Mouse (Mus musculus) forebrain, embryonic 10.5 days (tissue): ENCODE data around the gene Phkg2. TPM values are rescaled to one million over a fixed set of nuclear protein-coding genes. Genes with fewer than 3 reads are reported as not detected.

Experiments used
- DNase-seq: peaks from one replicate; pipeline ENCODE4 v3.0.0-alpha.2; 2017; ENCODE audit warnings: low spot score; ENCODE audit errors: extremely low spot score
- H3K27ac ChIP-seq: fragments of 300-500 bp; sonication (generic); 2 replicates; pipeline ENCODE4 v1.5.1; 2016; ENCODE audit warnings: mild to moderate bottlenecking
- H3K27me3 ChIP-seq: fragments of 300-500 bp; sonication (generic); 2 replicates; pipeline ENCODE4 v1.6.1; 2016; ENCODE audit warnings: mild to moderate bottlenecking; ENCODE audit not compliant: poor library complexity, severe bottlenecking
- H3K36me3 ChIP-seq: fragments of 300-500 bp; sonication (generic); replicated peaks from 2 replicates; pipeline ENCODE4 v1.6.1; 2016; ENCODE audit warnings: mild to moderate bottlenecking, moderate library complexity
- H3K4me1 ChIP-seq: fragments of 300-500 bp; sonication (generic); 2 replicates; pipeline ENCODE4 v1.6.1; 2016
- H3K4me3 ChIP-seq: fragments of 300-500 bp; sonication (generic); 2 replicates; pipeline ENCODE4 v1.5.1; 2016; ENCODE audit warnings: mild to moderate bottlenecking, moderate library complexity
- H3K9me3 ChIP-seq: fragments of 300-500 bp; sonication (generic); 2 replicates; pipeline ENCODE4 v1.6.1; 2016; ENCODE audit warnings: mild to moderate bottlenecking, moderate library complexity
- WGBS: fragments of 180-500 bp; shearing (Covaris S2); methylation state at CpG from one replicate; pipeline ENCODE4 v1.1.7; 2016; 5-methylcytosine and 5-hydroxymethylcytosine counted together
- polyA plus RNA-seq: library from polyadenylated mRNA; unstranded; fragments of >200 nt; fragmentation: Nextera tagmentation; extraction: Ambion mirVana; gene quantifications from 2 replicates; pipeline ENCODE4 v1.2.1, GENCODE M21; 2016

Gene Phkg2
- polyA plus RNA-seq: 42.4 and 45.0 TPM in 2 replicates

DNA sequence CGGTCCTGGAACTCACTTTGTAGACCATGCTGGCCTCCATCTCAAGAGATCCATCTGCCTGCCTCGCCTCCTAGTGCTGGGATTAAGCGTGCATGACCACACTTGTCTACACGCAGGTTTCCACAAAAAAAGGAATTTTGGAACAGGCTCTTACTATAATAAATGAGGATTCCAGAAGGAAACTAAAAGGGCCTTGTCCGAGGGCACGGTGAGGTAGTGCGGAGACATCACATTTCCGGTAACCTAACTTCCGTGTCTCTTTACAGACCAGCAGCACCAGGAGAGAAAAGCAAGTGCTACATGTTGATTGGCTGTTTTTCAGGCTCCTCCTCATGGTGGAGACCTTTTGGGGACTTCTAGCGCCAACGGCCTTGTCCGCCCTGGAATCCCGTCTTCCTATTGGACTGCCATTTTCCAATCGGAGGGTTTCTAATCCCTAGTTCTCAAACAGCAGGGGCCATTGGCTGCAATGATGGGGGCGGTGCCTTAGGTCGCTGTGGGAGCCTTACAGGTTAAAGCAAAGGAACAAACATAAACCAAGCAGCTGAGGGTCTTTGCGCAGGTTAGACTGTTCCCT, at the start of gene Phkg2:
TSS of gene Phkg2 (plus strand) at position 446 of the 577 bp plus-strand sequence.
- WGBS: under 1% methylated on average over 17 of the region's 17 CpGs
- no peaks in the 10 kb centered on the region for H3K9me3 ChIP-seq
- H3K27ac ChIP-seq: peak within 1 kb of the TSS; percentile 92
- peaks cover 37% of the 10 kb centered on the region for H3K36me3 ChIP-seq
- peaks cover 27% of the 10 kb centered on the region for H3K4me1 ChIP-seq
- no peaks in the 10 kb centered on the region for H3K27me3 ChIP-seq
- DNase-seq: peak; percentile 90
- H3K4me3 ChIP-seq: peak within 1 kb of the TSS; percentile 93

DNA sequence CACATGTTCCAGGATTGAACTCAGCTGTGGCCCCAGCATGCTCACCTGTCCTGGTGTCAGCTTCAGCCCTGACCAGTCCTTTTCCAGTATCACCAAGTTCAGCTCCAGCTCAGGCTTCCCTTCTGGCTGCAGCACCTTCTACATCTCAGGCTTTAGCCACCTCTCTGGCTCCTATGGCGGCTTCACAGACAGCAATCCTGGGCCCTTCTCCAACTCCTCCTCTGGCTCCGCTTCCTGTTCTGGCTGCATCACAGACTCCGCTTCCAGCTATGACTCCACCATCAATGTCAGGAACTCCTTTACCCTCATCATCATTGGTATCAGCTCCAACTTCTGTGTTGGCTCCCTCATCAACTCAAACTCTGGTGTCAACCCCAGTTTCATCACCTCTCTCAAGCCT, 31.5 kb upstream of the Phkg2 start:
- no peaks in the 10 kb centered on the region for H3K27me3 ChIP-seq
- H3K36me3 ChIP-seq: peaks cover 100% of the 10 kb centered on the region
- DNase-seq: no peak
- 96% methylated on average over 3 of the region's 3 CpGs for WGBS
- no peak overlapping the region for H3K4me3 ChIP-seq
- no peak overlapping the region for H3K27ac ChIP-seq
- H3K4me1 ChIP-seq: no peaks in the 10 kb centered on the region
- H3K9me3 ChIP-seq: no peaks in the 10 kb centered on the region

DNA sequence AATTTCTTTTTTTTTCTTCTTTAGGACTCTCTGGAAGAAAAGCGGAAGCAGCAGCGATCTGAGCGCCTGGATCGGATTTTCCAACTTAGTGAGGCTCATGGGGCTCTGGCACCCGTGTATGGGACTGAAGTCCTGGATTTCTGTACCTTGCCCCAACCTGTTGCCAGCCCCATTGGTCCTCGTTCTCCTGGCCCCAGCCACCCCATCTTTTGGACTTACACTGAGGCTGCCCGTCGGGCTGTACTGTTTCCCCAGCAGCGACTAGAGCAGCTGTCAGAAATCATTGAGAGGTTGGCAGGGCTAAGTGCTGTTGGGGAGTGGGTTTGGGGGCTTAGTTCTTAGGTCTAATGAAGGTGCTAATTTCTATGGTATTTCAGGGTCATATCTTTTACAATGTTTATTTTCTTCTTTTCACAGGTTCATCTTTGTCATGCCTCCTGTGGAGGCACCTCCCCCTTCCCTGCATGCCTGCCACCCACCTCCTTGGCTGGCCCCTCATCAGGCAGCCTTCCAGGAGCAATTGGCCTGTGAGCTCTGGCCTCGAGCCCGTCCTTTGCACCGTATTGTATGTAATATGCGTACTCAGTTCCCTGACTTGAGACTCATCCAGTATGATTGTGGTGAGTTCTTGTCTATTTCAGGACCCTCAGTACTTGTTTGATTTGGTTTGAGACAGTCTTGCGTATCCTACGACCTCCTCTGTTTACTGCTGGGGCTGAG, 23.9 kb upstream of the Phkg2 start:
- H3K27ac ChIP-seq: no peak overlapping the region
- no peaks in the 10 kb centered on the region for H3K4me1 ChIP-seq
- no peaks in the 10 kb centered on the region for H3K9me3 ChIP-seq
- WGBS: 92% methylated on average over 15 of the region's 15 CpGs
- H3K36me3 ChIP-seq: peaks cover 97% of the 10 kb centered on the region
- no peak overlapping the region for H3K4me3 ChIP-seq
- no peaks in the 10 kb centered on the region for H3K27me3 ChIP-seq
- no peak for DNase-seq

DNA sequence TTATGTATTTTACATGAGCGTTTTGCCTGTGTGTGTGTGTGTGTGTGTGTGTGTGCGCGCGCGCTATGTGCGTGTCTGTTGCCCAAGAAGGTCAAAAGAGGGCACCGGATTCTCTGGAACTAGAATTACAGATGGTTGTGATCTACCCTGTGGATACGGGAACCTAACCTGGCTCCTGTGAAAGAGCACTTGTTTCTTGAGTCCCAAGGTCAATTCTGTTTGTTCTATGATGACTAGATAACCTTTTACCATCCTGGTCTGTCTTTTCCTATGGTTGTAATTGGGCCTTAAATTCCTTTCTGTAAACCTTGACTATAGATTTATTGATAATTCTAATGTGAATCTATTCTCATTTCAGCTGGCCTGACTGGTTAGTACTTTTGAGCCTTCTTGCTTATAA, 21.6 kb upstream of the Phkg2 start:
- no peak for DNase-seq
- no peaks in the 10 kb centered on the region for H3K9me3 ChIP-seq
- 96% methylated on average over 8 of the region's 8 CpGs for WGBS
- H3K27ac ChIP-seq: no peak overlapping the region
- H3K36me3 ChIP-seq: peaks cover 97% of the 10 kb centered on the region
- H3K27me3 ChIP-seq: no peaks in the 10 kb centered on the region
- no peaks in the 10 kb centered on the region for H3K4me1 ChIP-seq
- no peak overlapping the region for H3K4me3 ChIP-seq

DNA sequence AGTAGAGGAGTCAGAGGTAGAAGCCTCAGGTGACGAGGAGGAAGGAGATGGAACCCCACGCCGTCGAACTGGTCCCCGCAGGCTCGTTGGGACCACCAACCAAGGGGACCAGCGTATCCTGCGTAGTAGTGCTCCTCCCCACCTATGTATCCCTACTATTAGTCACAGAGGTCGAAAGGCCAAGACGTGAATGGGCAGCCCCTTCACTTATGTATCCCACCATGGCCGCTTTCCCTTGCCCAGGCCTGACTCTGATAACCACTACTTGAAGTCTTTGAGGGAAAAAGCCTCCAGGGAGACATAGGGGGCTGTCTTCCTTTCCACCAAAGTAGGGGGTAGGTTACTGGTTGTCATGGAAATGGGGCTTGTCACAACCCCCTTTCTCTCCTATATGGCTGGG, 12.6 kb upstream of the Phkg2 start:
- Histone ChIP-seq H3K27ac (no peak overlapping the region), H3K4me3 (no peak overlapping the region), H3K4me1 (no peaks in the 10 kb centered on the region), H3K9me3 (no peaks in the 10 kb centered on the region), H3K36me3 (peaks cover 95% of the 10 kb centered on the region), H3K27me3 (no peaks in the 10 kb centered on the region)
- DNase-seq: no peak
- 96% methylated on average over 11 of the region's 11 CpGs for WGBS

DNA sequence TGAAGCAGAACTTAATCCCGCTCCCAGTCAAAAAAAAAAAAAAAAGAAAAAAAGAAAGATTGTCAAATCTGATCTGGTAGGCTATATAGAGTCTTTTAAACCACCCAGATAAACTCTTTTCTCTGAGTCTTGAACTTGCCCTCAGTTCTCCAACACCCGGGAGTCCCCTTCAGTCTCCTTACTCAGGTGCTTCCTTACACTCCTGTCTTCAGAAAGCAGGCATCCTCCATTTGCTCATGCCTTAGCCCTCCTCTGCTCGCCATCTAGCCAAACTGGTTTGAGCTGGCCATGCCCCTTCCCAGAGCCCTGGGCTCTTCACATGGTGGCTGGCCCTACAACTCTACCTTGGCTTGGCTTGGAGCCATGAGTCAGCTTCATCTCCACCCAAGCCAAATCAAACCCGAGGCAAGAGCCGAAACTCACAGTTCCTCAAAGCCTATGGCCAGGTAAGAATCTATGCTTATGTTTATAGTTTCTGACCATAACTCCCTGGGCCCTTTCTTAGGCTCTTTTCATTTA, 11.7 kb upstream of the Phkg2 start, which contains the start of gene Tmem265:
TSS of gene Tmem265 (plus strand) at position 51 of the 519 bp plus-strand sequence.
- 94% methylated on average over 5 of the region's 5 CpGs for WGBS
- Histone ChIP-seq H3K36me3 (peaks cover 95% of the 10 kb centered on the region), H3K27ac (no peak within 1 kb of the TSS), H3K4me3 (no peak within 1 kb of the TSS), H3K4me1 (no peaks in the 10 kb centered on the region), H3K27me3 (no peaks in the 10 kb centered on the region), H3K9me3 (no peaks in the 10 kb centered on the region)
- DNase-seq: no peak

DNA sequence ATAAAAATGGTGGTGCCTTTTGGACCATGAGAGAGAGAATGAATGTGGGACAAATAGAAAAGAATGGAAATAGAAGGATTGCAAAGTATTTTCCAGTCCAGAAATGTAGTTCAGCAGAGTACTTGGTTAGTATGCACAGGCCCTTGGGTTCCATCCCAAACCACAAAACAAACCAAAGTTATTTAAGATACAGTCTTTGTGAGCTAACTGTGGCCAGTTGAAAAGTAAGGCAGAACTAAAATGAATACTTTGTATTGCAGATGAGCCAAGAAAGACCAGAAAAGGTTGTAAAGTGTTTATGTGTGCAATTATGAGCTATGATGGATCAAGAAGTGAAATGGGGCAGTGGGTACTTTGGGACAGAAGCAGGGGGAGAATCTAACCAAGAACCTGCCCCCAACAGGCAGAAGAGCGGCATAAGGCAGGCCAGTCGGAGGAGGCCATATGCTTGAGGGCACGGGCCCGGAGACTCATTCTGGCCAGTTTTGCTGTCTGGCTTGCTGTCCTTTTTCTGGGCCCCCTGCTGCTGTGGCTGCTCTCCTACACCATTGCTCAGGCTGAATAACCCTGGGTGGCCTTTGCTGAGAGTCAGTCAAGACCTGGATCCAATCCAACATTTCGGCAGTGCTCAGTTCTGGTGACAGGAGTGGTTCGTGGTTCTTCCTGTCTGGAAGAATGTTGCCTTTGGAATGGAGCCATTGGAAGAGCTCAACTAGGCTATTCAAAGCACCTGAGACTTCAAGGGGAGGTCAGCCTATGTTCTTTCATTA, 8.6 kb upstream of the Phkg2 start:
- no peaks in the 10 kb centered on the region for H3K4me1 ChIP-seq
- WGBS: 90% methylated on average over 6 of the region's 6 CpGs
- H3K27ac ChIP-seq: no peak overlapping the region
- no peaks in the 10 kb centered on the region for H3K9me3 ChIP-seq
- no peak for DNase-seq
- H3K4me3 ChIP-seq: no peak overlapping the region
- H3K27me3 ChIP-seq: no peaks in the 10 kb centered on the region
- peaks cover 88% of the 10 kb centered on the region for H3K36me3 ChIP-seq

DNA sequence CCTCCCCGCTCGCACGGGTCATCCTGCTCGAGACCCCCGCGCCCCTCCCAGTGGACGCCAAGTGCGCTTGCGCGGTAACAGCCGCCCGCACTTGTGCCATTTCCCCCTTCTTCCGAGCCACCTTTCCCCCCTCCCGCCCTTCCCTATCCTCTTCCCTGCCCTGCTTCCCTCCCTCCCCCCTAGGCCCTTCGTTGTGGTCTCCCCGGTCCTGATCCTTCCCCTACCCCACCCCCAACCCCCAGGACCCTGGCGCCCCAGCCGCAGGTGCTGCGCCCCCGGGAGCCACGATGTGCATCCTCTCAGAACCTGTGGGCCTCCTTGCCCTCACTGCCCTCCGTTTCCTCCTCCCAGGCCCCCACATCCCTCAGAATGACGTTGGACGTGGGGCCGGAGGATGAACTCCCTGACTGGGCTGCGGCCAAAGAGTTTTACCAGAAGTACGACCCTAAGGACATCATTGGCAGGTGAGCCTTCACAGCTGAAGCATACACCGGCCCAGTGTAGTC, 416 bp downstream of the Phkg2 start:
- H3K9me3 ChIP-seq: no peaks in the 10 kb centered on the region
- peaks cover 27% of the 10 kb centered on the region for H3K4me1 ChIP-seq
- H3K27ac ChIP-seq: peak overlapping the region; percentile 92
- DNase-seq: no peak
- H3K36me3 ChIP-seq: peaks cover 39% of the 10 kb centered on the region
- 3% methylated on average over 25 of the region's 28 CpGs for WGBS
- H3K27me3 ChIP-seq: no peaks in the 10 kb centered on the region
- peak overlapping the region; percentile 93 for H3K4me3 ChIP-seq

DNA sequence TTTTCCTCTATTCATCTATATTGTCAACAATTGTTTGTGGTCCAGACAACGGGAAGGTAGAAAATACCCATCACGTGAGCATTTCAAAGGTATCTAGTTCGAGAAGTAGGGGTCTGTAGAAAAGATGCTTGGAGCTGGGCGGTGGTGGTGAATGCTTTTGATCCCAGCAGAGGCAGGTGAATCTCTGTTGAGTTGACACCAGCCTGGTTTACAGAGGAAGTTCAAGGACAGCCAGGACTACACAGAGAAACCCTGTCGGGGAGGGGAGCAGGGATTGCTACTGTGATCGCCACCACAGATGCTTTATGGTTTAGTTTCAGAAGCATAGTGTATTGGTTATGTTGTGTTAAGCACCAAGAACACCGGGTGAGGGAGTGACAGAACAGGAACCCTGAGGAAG, 975 bp downstream of the Phkg2 start:
- Histone ChIP-seq H3K27me3 (no peaks in the 10 kb centered on the region), H3K9me3 (no peaks in the 10 kb centered on the region), H3K36me3 (peaks cover 38% of the 10 kb centered on the region), H3K4me3 (peak overlapping the region; percentile 93), H3K27ac (peak overlapping the region; percentile 92), H3K4me1 (peaks cover 27% of the 10 kb centered on the region)
- 30% methylated on average over 7 of the region's 7 CpGs for whole genome bisulfite sequencing
- DNase-seq: no peak

DNA sequence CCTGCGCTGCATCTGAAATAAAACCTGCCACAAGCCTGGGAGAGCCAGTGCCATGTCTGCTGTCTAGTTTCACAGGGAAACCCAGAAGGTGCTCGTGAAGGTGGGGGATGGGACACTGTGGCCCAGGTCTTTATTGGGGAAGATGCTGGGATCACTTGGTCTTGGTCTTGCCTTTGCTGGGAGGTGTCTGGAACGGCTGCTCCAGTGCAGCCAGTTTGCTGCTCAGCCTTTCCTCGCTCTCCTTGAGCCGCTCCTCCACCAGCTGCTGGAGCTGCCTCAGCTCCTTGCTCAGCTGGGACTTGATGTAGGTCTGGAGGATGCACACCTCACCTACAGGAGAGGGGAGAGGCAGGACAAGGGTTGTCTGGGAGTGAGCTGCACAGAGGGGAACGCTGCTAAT, 10.1 kb downstream of the Phkg2 start:
- DNase-seq: no peak

DNA sequence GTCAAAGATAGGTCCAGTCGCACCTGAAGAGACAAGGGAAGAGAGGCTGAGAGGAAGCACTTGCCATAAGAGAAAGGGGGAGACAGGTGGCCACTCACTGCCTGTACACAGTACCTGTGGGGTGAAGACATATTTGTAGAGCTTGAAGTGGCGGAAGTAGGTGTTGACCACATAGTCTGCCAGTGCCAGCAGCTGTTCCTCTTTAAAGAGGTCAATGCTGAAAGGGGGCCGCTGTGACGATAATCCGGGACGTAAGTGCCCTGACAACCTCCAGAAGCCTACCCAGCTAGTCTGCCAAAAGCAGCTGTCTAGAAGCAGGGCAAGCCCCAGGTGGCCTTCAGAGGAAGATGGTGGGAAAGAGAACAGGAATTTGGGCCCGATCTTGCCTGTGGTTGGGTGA, 11.9 kb downstream of the Phkg2 start:
- H3K27me3 ChIP-seq: no peaks in the 10 kb centered on the region
- peaks cover 69% of the 10 kb centered on the region for H3K36me3 ChIP-seq
- WGBS: 87% methylated on average over 7 of the region's 7 CpGs

More for the DNA sequence above, 10.1 kb downstream of the Phkg2 start:
- WGBS: 93% methylated on average over 6 of the region's 6 CpGs
- no peak overlapping the region; the same call in 1 of the 2 replicates for H3K4me3 ChIP-seq
- no peak overlapping the region for H3K27ac ChIP-seq
- H3K36me3 ChIP-seq: peaks cover 78% of the 10 kb centered on the region
- H3K9me3 ChIP-seq: no peaks in the 10 kb centered on the region
- peaks cover 14% of the 10 kb centered on the region for H3K4me1 ChIP-seq
- H3K27me3 ChIP-seq: no peaks in the 10 kb centered on the region

DNA sequence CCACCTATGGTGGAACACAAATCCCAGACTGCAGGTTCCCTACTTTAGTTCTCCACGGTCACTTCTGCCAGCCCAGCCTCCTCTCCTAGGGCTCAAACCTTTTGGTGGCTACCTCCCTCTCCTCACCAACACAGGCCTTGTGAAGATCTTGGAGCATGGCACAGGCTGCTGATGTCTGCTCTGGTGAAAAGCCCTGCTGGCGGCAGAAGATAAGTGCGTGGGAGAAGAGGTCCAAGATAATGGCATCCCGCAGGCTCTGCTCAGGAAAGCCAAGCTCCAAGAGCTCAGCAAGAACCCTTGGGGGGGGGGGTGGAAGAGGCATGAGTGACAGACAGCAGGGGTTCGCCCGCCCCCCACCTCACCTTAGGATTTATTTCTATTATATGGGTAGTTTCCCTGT, 13.0 kb downstream of the Phkg2 start:
- WGBS: 90% methylated on average over 6 of the region's 6 CpGs
- DNase-seq: no peak
- peak overlapping the region; percentile 6; the same call in 1 of the 2 replicates for H3K4me3 ChIP-seq
- no peak overlapping the region for H3K27ac ChIP-seq
- no peaks in the 10 kb centered on the region for H3K27me3 ChIP-seq
- H3K36me3 ChIP-seq: peaks cover 69% of the 10 kb centered on the region
- H3K4me1 ChIP-seq: peaks cover 24% of the 10 kb centered on the region
- no peaks in the 10 kb centered on the region for H3K9me3 ChIP-seq

More for the DNA sequence above, 11.9 kb downstream of the Phkg2 start:
- Histone ChIP-seq H3K9me3 (no peaks in the 10 kb centered on the region), H3K27ac (no peak overlapping the region), H3K4me1 (peaks cover 24% of the 10 kb centered on the region), H3K4me3 (no peak overlapping the region)
- no peak for DNase-seq
